Mouse (Mus musculus) adrenal gland, adult 18-20 months (tissue): ENCODE results near the gene Ampd3. TPM values are rescaled to one million over a fixed set of nuclear protein-coding genes. Genes with fewer than 3 reads are reported as not detected.
A peak's percentile ranks its signal among the peaks of the same experiment; 100 is the strongest.

Source experiments
- DNase-seq, 2 experiments: peaks; one replicate each; pipeline ENCODE4 v3.0.0; 2021 to 2022; ENCODE audit warnings: low spot score in 2 of 2
- total RNA-seq, 2 experiments: library from RNA; stranded (reverse); gene quantifications; 1 replicate in 1 of 2; 2 replicates in 1 of 2; pipeline ENCODE4 v1.2.3; 2021

The Ampd3 gene
- total RNA-seq, 2 experiments from 2014 or later: 18.8 to 22.6 TPM

DNA sequence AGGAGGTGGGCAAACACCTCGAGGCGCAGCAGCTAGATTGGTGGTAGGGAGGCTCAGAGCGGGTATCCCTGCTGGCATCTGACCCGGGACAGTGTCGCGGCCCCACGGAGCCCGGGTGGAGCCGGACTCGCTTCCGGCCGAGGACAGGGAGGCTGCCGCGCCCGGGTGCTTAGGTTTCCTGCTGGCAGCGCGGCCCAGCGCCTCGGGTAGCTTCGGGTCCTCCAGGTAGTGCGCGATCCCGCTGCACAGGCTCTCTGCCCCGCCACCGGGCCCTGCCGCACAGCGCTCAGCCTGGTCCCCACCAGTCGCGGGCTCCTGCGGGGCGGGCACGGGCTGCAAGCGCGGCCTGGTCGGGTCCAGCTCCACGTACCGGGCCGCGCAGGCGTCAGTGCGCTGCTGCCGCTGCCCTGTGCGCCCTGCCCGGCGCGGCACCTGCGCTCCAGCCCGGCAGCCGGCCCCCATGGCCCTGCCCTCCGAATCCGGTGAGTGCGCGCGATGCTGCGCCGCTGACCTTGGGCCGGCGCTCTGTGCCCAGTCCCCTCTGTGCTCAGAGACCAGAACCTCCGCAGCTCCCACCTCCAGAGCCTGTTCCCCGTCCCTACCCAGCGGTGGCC lies 552 bp downstream of the Ampd3 start:
- DNase-seq: peak in 1 of 2 experiments; percentile 62

DNA sequence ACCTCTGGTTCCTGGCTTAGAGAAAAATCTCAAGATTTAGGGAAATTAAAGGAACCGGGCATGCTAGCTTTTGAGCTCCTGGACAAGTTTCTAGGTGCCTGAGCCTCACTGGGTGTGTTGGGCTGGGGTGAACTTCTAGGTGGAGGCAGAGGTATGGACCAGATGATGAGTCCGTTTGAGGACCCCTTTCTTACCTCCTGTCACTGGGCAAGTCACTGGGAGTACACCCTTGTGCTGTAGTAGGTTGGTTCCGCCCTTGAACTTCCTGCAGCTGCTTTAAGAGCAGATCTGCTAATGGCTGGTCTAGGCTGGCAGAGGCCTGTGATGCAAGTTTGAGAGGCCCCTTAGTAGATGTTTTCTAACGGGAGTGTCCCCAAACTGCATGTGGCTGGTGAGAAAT lies 1.1 kb downstream of the Ampd3 start:
- no peak for DNase-seq

DNA sequence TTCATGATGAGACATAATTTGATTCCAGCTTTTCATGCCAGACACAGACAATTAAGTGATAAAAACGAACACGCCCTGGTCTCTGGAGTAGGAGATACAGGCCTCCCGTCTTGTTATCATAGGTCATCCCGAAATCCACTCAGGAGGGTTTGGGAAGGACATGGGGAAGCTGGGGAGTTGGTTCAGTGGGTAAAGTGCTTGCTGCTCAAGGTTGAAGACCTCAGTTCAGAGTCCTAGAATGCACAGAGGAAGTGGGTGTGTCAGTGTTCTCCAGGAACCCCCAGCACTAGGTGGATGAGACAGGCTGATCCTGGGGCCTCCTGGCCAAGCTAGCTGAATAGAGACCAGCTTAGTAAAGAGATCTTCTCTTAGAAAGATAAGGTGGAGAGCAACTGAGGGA lies 2.9 kb downstream of the Ampd3 start:
- DNase-seq: no peak

DNA sequence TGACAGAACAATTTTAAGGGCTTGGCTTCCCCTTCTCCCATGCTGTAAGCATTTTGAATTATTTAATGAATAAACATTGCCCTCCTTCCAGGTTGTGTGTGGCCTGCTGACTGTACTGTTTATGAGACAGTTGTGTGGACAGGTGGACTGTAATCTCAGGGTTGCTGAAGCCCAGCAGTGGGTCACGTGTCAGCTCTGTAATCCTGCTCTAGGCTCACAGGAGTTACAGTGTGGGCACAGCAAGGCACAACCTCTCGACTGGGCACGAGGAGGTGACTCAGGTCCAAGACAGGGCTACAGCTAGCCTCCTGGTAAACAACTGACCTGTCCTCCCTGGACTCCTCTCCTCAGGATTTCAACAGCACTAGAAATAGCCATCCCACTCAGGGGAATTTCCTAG lies 4.3 kb downstream of the Ampd3 start:
- DNase-seq: no peak

DNA sequence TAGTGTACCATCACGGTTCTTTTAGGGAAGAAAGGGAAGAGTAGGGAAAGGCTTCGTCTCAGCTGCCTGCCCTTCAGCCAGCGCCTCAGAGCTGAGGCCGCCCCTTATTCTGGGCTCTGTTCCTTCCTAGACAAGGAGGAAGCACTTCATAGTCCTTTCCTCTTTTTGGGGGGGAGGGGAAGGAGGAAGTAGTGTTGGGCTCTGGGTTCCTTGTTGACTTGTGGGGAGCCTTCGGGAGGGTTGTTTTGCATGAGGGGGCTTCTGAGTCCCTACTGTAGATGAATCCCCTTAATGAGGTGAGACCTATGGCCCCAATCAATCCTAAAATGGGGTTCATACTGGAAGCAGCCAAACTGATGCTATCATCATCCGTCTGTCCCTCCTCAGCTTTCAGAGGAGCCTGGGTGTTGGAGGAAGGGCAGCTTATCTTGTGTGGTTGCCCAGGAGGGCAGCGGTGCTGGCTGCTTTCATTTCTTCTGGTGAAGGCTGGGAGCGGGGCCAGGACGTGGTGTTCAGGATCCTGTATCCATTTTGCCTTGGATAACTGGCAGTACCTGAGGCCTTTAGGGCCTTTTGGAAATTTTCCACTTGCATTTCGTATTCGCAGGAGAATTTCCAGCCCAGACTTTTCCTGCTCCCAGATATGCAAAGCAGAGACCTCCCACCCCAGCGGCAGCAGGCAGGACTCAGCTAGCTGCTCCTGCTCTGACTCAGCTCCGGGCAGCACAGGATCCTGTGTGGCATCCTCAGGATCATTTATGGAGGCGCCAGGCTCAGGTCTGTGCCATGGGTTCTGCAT lies 5.4 kb downstream of the Ampd3 start:
- DNase-seq: peak; percentile 41 to 60

DNA sequence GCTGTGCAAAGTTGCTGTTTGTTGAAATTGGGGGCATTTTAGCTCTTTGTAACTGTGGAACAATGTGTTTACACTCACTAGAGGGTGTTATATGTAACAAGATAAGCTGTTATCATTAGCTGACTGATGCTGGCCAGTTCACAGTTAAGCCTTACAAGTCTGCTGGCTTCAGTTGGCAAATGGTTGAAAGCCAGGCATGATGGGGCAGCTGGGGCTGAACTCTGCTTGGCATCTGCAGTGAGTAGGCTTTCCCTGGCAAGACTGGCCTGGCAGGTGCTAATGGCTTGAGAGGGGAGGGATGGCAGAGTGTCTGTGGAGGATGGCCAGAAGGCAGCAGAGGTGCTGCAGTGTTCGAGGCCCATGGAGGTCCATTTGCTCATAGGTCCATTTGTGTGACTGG lies 6.1 kb downstream of the Ampd3 start:
- no peak for DNase-seq

DNA sequence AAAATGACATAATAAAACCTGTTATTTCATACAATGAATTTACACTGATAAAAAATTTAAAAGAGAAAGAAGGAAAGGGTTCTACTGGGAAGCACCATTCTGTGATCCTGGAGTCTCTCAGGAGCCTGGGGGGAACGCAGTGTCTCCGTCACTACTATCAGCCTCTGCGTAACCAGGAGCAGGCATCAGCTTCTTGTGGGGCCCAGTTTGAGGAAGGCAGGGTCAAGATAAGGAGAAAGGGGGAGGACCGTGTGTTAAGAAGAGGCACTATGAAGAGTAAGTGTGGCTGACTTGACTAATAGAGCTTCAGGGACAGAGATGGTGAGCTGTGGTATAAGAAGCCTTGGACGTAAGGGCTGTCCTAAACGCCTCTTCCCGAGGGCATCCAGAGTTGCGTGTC lies 6.7 kb downstream of the Ampd3 start:
- no peak for DNase-seq

DNA sequence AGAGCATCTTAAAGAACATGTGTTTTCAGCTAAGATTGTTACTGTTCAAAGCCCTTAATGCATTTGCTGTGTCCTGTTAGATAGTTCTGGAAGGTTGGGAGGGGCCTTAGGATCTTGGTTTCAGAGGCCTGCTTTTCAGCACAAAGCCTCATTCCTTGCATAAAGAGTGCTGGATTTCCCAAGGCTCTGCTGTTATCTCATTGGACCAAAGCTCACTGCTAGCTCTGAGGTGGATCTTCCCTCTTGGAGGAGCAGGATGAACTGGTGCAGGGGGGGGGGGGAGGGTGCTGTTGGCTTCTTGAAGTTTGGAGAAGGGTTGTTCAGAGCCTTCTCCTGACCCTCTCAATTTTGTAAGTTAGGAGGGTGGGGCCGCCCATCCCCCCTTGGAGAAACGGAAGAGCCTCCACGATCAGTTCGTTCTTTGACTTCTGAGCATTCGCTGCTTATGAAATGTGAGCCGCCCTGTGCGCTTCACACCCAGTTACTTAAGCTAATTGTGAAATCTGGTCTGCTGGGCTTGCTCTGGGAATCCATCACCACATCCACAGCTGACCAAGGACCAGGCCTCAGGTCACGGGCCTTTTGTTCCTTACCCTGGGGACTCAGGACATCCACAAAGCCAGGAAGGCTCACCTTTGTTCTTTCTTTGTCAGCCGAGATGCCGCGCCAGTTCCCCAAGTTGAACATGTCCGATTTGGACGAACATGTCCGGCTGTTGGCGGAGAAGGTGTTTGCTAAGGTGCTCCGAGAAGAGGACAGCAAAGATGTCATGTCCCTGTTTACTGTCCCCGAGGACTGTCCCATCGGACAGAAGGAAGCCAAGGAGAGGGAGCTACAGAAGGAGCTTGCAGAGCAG lies 9.4 kb downstream of the Ampd3 start:
- no peak for DNase-seq

DNA sequence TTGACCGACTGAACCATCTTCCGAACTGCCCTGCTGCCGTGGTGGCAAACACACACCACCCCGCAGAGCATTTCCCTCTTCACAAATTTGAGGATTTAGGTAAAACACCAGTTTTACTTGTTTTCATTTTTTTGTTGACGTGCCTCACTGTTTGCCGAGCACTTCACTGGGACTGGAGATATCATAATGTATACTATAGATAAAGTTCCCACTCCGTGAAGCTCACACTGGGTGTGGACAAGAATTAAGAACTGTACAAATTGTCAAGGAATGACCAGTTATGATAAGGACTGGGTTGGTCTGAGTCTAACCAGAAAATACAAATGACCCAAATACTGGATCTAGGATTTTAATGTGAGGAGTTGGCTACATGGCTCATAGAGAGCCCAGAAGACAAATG lies 10.9 kb downstream of the Ampd3 start:
- no peak for DNase-seq

DNA sequence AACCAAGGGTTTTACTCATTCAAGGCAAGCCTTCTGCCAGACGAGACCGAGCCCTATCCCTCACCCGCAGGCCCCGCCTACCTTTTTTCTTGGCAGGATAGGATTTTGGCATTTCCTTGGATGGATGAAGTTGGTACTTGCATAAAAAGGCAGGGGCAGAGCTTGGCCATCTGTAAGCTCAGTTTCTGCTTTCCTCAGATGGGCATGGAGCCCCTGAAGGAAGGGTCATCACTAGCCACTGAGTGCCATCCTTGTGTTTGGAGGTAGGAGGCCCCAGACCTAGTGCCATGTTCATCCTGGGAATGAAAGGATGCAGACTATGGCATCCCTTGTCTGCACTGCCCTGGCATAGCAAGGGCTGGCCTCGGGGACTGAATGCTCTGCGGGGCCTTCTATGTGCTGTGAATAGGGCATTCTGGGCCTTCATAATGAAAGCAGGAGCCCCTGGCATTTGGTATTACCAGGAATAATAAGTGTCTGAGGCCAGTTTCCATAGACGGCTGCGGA lies 11.7 kb downstream of the Ampd3 start:
- DNase-seq: no peak

DNA sequence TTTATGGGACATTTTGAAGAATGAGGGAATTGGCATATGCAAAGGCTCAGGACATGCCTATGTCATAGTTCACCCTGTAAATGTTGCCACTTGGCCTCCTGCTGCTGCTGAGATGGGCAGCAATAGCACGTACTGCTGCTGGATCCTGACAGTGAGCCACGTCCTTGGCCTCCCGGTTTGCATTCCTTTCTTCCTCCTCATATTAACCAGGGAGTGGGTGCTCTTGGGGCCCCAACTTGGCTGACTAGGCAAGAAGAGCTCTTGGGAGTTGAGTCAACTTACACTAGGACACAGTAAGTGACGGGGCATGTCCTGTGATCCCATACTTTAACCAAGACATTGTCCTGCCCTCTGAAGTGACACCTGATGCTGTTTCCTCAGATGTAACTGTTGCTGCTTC lies 12.5 kb downstream of the Ampd3 start:
- no peak for DNase-seq

DNA sequence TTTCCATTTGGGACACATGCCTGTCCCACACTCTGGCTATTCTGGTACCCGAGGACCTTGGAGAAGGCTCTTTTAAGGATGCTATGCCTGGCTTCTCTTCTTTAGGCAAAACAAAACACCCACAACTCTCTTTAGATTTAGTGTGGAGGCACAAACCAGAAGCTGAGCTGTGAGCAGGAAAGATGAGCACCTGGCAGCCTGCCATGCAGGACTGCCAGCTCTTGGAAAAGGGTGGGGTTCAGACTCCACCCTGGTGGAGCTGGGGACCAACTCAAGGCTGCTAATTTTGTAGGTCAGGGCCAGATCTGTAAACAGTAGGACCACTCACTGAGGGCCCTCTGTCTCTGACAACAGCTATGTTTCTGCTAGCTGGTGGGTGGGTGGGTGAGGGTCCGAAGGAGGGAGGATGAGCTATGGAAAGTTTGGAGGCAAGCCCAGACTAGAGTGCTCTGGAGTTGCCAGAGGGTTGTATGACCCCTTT lies 13.3 kb downstream of the Ampd3 start:
- no peak for DNase-seq

DNA sequence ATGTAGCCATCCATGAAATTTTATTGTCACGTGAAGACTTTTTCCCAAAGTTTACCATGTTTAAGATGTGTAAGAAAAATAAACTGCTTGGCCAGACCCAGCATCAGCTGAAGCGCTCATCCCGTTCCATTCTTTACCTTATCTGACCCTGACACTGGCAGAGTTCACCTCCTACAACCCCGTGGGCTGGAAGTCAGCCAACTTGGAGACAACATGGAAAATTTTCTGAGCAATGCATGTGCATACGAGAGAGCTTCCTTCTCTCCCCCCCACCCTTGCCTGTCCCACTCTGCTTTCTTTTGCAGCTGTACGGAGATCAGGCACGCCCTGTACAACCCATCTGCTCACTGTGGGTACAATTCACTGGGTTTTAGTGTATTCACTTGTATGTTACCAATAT lies 14.1 kb downstream of the Ampd3 start:
- DNase-seq: no peak

DNA sequence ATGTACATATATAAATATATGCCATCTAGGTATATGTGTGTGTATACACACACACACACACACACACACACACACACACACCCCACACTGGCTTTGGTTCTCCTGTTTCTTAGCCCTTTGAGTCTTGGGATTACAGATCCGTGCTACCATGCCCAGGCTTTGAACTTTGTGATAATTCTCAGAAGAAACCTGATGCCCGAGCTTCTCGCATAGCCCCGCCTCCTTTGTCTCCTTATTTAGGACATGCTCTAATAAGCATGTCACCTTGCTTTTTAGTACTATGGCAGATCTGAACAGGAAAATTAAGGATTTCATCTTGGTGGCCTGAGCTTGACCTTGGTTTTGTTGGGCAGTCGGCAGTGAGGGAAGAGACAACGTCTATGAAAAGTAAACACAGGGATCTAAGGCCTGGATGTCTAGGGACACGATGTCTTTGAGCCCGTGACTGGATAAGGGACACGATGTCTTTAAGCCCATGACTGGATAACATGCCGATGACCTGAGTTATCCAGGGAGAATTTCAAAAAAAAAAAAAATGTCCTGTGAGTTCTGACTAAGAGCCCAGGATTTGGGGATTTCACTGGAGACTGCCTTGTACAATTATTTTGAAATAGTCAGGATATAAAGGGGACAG lies 15.0 kb downstream of the Ampd3 start:
- DNase-seq: no peak

DNA sequence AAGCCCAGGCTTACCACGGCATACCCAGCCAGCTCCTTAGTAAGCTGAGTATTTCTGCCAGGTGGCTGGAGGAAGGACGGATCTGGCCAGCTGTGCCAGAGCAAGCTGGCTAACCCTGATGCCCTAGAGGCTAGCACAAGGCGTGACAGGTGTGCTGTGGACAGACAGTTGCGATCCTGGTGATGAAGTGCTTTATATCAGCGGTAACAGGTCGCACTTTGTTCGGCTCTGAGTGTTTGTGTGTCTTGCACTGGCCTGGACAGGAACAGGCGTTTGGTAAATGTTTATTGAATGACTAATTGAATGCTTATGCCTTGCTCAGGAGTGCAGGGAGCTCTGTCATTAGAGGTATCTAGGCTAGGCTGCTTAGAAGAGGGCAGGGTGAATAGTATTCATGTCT lies 17.0 kb downstream of the Ampd3 start:
- DNase-seq: no peak

DNA sequence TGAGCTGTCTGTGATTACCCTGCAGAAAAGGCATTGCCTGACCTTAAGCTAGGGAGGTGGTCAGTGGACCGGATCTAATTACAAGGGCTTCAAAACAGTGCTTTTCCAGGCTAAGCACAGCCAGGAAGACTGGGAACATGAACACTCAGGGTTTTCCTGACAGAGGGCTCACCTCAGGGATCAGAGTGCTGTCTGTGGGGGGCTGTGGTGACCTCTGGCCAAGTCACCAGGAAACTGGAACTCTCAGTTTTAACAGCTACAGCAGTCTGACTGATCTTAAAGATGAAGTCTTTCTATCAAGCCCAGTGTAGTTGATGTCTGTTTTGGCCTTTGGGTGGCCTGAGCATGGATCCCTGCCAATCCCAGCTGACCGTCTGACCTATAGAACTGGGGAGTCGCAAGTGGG lies 17.7 kb downstream of the Ampd3 start:
- no peak for DNase-seq

DNA sequence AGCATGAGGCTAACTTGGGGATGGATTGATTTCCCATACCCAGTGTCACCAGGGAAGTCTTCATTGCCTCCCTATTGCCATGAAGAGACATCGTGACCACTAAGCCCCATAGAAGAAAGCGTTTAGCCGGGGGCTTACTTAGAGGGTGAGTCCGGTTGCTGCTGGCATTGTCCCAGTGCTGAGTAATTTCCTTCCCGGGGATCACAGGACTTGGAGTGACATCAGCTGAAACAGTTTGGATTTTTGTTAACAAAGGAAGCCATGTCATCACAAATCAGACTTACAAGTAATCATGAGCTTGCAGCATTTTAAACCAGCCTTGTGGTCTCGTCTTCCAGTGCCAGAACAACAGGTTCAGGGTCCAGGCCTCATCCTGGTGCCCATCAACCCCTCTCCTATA lies 19.3 kb downstream of the Ampd3 start:
- no peak for DNase-seq

DNA sequence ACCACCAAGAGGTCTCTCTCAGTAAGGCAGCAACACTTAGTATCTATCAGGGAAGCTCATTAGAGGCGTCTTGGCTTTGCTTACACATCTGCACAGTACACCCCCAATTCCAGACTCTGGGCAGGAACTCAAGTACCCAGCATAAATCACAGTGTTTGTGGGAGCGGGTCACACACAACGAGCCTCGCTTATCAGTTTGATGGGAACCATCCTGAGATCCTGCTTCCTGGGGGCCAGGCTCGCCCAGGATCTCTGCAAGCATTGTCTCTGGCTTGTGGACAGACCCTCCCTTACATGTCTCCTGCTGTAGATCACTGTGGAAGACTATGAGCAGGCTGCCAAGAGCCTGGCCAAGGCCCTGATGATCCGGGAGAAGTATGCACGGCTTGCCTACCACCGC lies 22.9 kb downstream of the Ampd3 start:
- no peak for DNase-seq

DNA sequence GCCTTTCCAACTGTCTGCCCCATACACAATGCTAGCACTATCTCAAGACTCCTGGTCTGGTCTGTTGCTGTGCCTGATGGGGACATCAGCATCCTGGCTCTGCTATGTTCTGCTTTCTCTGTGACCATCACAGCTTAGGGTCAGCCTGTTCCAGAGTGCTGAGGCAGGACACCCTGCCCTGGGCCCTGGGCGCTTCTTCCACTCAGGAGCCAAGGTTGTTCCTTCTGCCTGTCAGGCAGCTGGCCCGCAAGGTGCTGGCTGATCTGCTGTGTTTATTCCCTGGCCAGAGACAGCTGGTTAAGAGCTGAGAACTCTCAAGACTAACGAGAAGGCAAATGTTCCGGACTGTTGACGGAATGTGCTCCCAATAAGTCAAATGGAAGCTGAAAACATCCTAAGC lies 24.2 kb downstream of the Ampd3 start:
- no peak for DNase-seq

DNA sequence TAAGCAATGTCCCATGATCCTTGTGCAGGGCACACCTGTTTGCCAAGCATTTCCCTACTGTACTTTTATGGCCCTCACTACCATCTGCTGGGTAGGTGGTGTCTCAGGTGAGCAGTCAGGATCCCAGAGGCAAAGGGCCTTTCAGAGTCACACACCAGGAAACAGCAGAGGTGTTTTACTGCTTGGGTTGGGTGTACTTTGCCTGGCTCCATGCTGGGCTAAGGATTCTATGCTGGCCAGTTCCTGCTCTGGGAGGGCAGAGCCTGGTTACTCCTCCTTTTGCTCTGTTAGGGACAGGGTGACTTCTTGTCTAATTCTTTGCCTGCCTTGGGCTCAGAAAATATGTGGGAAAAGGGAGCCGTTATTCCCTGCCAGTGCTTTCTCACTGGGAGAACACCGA lies 24.8 kb downstream of the Ampd3 start:
- no peak for DNase-seq

DNA sequence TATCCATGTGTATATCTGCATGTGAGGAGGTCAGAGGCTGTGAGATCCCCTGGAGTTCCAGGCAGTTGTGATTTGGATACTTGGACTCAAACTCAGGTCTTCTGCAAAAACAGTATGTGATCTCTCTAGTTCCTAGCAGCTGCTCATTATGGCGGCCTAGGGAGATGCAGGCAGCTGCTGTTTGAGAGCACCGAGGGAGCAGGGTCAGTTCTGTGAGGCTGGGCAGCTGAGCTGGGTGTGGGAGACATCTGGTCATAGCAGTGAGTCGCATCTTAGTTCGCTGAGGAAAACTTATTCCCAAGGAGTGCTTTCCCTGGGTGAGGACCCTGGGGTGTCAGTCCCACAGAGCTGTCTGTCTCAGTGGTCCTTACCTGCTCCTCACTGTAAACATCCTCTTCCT lies 26.7 kb downstream of the Ampd3 start:
- DNase-seq: no peak
